Mouse (Mus musculus) intestine, embryonic 14.5 days (tissue): Measurements from ENCODE around the gene Dnah2. TPM values are rescaled to one million over a fixed set of nuclear protein-coding genes. Genes with fewer than 3 reads are reported as not detected.
A peak's percentile ranks its signal among the peaks of the same experiment; 100 is the strongest.

Experiments
- ATAC-seq: fragments of 200-750 bp; cut with Nextera tagmentation; replicated peaks from 2 replicates; pipeline ENCODE4 v1.8.0; 2017; ENCODE audit warnings: low read depth, moderate number of reproducible peaks, moderate TSS enrichment, moderate library complexity; ENCODE audit not compliant: low FRiP score, low TSS enrichment
- DNase-seq: peaks from one replicate; pipeline ENCODE4 v3.0.0-alpha.2; 2018; ENCODE audit warnings: low spot score
- H3K27ac ChIP-seq: fragments of 300-500 bp; sonication (generic); 2 replicates; pipeline ENCODE4 v1.5.1; 2014; ENCODE audit warnings: low read depth, mild to moderate bottlenecking, control low read depth
- H3K27me3 ChIP-seq: fragments of 300-500 bp; sonication (generic); replicated peaks from 2 replicates; pipeline ENCODE4 v1.6.1; 2014; ENCODE audit warnings: low read length, control low read depth; ENCODE audit not compliant: control insufficient read depth, insufficient read depth
- H3K36me3 ChIP-seq: fragments of 300-500 bp; sonication (generic); 2 replicates; pipeline ENCODE4 v1.6.1; 2014; ENCODE audit warnings: low read length, control low read depth; ENCODE audit not compliant: control insufficient read depth, insufficient read depth
- H3K4me1 ChIP-seq: fragments of 300-500 bp; sonication (generic); replicated peaks from 2 replicates; pipeline ENCODE4 v1.6.1; 2014; ENCODE audit warnings: low read length, control low read depth, mixed read lengths; ENCODE audit not compliant: control insufficient read depth, insufficient read depth
- H3K4me2 ChIP-seq: fragments of 300-500 bp; sonication (generic); 2 replicates; pipeline ENCODE4 v1.6.1; 2014; ENCODE audit warnings: low read length
- H3K4me3 ChIP-seq: fragments of 300-500 bp; sonication (generic); 2 replicates; pipeline ENCODE4 v1.5.1; 2014; ENCODE audit warnings: low read depth, low read length, control low read depth, mixed read lengths
- H3K9ac ChIP-seq: fragments of 300-500 bp; sonication (generic); 2 replicates; pipeline ENCODE4 v1.6.1; 2014; ENCODE audit warnings: mild to moderate bottlenecking, low read length
- H3K9me3 ChIP-seq: fragments of 300-500 bp; sonication (generic); 2 replicates; pipeline ENCODE4 v1.6.1; 2016; ENCODE audit warnings: low read length, control low read depth; ENCODE audit not compliant: control insufficient read depth
- WGBS: fragments of 180-500 bp; shearing (Covaris S2); extraction: QIAGEN DNeasy Blood & Tissue Kit; methylation state at CpG from one replicate; pipeline ENCODE4 v1.1.7; 2014; 5-methylcytosine and 5-hydroxymethylcytosine counted together
- polyA plus RNA-seq: library from polyadenylated mRNA; unstranded; fragments of >200 nt; fragmentation: Nextera tagmentation; extraction: Ambion mirVana; gene quantifications from 2 replicates; pipeline ENCODE4 v1.2.1, GENCODE M21; 2014

Dnah2 gene
- polyA plus RNA-seq, 1 experiment from 2014 or later = 1.9 TPM

GRCm38 (mm10) chr11:69578301-69578700 lies 29.4 kb upstream of the Dnah2 start:
- Histone ChIP-seq H3K36me3 (peaks cover 18% of the 10 kb centered on the region), H3K27ac (0 out of 2 replicates have a peak overlapping the region, but pooled peaks have one; percentile 34), H3K27me3 (no peaks in the 10 kb centered on the region), H3K9me3 (no peaks in the 10 kb centered on the region), H3K4me1 (peaks cover 21% of the 10 kb centered on the region), H3K9ac (peak overlapping the region; percentile 92), H3K4me3 (peak overlapping the region; percentile 78), H3K4me2 (peak overlapping the region; percentile 84)
- ATAC-seq (no peak), DNase-seq (no peak)
- 15% methylated on average over 15 of the region's 15 CpGs for WGBS

- no peak for ATAC-seq
- Histone ChIP-seq H3K27me3 (no peaks in the 10 kb centered on the region), H3K4me3 (no peak overlapping the region), H3K27ac (no peak overlapping the region), H3K9ac (no peak overlapping the region), H3K4me1 (peaks cover 16% of the 10 kb centered on the region), H3K36me3 (peaks cover 18% of the 10 kb centered on the region), H3K9me3 (no peaks in the 10 kb centered on the region), H3K4me2 (no peak overlapping the region)
- DNase-seq = no peak
- WGBS = 73% methylated on average over 5 of the region's 5 CpGs
These were observed 27.4 kb upstream of the Dnah2 start for GRCm38 (mm10) chr11:69576307-69576706.

GRCm38 (mm10) chr11:69575220-69575619 lies 26.3 kb upstream of the Dnah2 start:
- no peak for ATAC-seq
- Histone ChIP-seq H3K36me3 (peaks cover 28% of the 10 kb centered on the region), H3K4me1 (peaks cover 16% of the 10 kb centered on the region), H3K4me3 (no peak overlapping the region), H3K27ac (no peak overlapping the region), H3K9ac (no peak overlapping the region), H3K27me3 (no peaks in the 10 kb centered on the region), H3K9me3 (no peaks in the 10 kb centered on the region), H3K4me2 (no peak overlapping the region)
- WGBS = 63% methylated on average over 3 of the region's 3 CpGs
- no peak for DNase-seq

- ATAC-seq (no peak), DNase-seq (no peak)
- peaks cover 49% of the 10 kb centered on the region for H3K36me3 ChIP-seq
- no peak overlapping the region for H3K9ac ChIP-seq
- H3K27me3 ChIP-seq = no peaks in the 10 kb centered on the region
- no peak overlapping the region for H3K4me3 ChIP-seq
- H3K9me3 ChIP-seq = no peaks in the 10 kb centered on the region
- H3K4me1 ChIP-seq = peaks cover 7% of the 10 kb centered on the region; the same call in 1 of the 2 replicates
- no peak overlapping the region for H3K4me2 ChIP-seq
- 62% methylated on average over 8 of the region's 8 CpGs for WGBS
- H3K27ac ChIP-seq = no peak overlapping the region
These were observed 16.2 kb upstream of the Dnah2 start for GRCm38 (mm10) chr11:69565131-69565530.

- no peak for ATAC-seq
- WGBS = 63% methylated on average over 3 of the region's 3 CpGs
- H3K4me2 ChIP-seq = no peak overlapping the region
- no peaks in the 10 kb centered on the region for H3K9me3 ChIP-seq
- H3K4me3 ChIP-seq = no peak overlapping the region
- H3K9ac ChIP-seq = no peak overlapping the region
- H3K4me1 ChIP-seq = peaks cover 10% of the 10 kb centered on the region; the same call in 1 of the 2 replicates
- no peak for DNase-seq
- no peak overlapping the region for H3K27ac ChIP-seq
- no peaks in the 10 kb centered on the region for H3K27me3 ChIP-seq
- peaks cover 43% of the 10 kb centered on the region for H3K36me3 ChIP-seq
These were observed 15.5 kb upstream of the Dnah2 start for GRCm38 (mm10) chr11:69564391-69564790.

GRCm38 (mm10) chr11:69563373-69563772 lies 14.5 kb upstream of the Dnah2 start:
- Histone ChIP-seq H3K9ac (no peak overlapping the region), H3K4me1 (peaks cover 19% of the 10 kb centered on the region), H3K27me3 (no peaks in the 10 kb centered on the region), H3K4me3 (no peak overlapping the region), H3K4me2 (no peak overlapping the region), H3K36me3 (peaks cover 43% of the 10 kb centered on the region), H3K9me3 (no peaks in the 10 kb centered on the region), H3K27ac (no peak overlapping the region)
- 49% methylated on average over 13 of the region's 13 CpGs for WGBS
- ATAC-seq (no peak), DNase-seq (no peak)

- Histone ChIP-seq H3K4me2 (peak overlapping the region; percentile 98), H3K4me1 (peaks cover 19% of the 10 kb centered on the region), H3K4me3 (no peak overlapping the region), H3K27ac (no peak overlapping the region), H3K36me3 (peaks cover 34% of the 10 kb centered on the region), H3K27me3 (no peaks in the 10 kb centered on the region; the same call in 1 of the 2 replicates), H3K9me3 (no peaks in the 10 kb centered on the region), H3K9ac (no peak overlapping the region)
- 29% methylated on average over 16 of the region's 16 CpGs for WGBS
- ATAC-seq (no peak), DNase-seq (no peak)
These were observed 12.3 kb upstream of the Dnah2 start for GRCm38 (mm10) chr11:69560896-69561854.

GRCm38 (mm10) chr11:69559851-69560765 lies 11.2 kb upstream of the Dnah2 start, which contains the start of gene Efnb3:
Efnb3 (minus strand) TSS chr11:69560205.
- under 1% methylated on average over 51 of the region's 59 CpGs for WGBS
- H3K9ac ChIP-seq = peak within 1 kb of the TSS; percentile 70
- H3K27me3 ChIP-seq = no peaks in the 10 kb centered on the region; the same call in 1 of the 2 replicates
- H3K4me3 ChIP-seq = peak within 1 kb of the TSS; percentile 64
- H3K36me3 ChIP-seq = peaks cover 26% of the 10 kb centered on the region
- H3K27ac ChIP-seq = no peak within 1 kb of the TSS
- H3K4me1 ChIP-seq = peaks cover 19% of the 10 kb centered on the region
- ATAC-seq = peak; percentile 65; the same call in 1 of the 2 replicates
- H3K4me2 ChIP-seq = peak within 1 kb of the TSS; percentile 98
- peak; percentile 74 for DNase-seq
- H3K9me3 ChIP-seq = no peaks in the 10 kb centered on the region
